29 mouse cellular contexts compared by ENCODE assay signal in the genomic region with DNA sequence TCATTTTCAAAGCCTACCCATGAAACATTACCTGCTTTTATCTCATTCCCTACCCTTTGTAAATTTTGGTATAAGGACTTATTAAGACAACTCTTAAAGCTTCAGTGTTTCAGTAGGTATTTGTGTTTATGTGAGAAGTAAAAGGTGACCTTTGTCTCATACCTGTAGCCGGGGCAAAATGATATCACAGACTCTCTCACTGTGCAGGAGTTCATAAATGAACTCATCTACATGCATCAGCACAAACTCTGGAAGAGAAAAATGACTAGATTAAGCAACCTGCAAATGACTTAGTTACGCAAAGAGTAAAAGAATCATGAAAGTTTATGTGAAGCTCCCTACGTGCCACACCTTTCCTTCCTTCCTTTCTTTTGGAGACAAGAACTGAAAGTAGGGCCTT.
"Had no signal": no experiment of that assay in that cellular context is flagged by ENCODE, and none has a peak within 500 bp of the region (broad histone marks: within the 10 kb centered on the region; RNA-seq: fewer than 3 reads in every experiment).

No protein-coding gene starts in this region.

- H3K27ac ChIP-seq: embryonic facial prominence, embryonic 10.5 days; embryonic facial prominence, embryonic 12.5 days; embryonic facial prominence, embryonic 13.5 days; embryonic facial prominence, embryonic 15.5 days; forebrain, embryonic 10.5 days; forebrain, embryonic 12.5 days; forebrain, embryonic 13.5 days; forebrain, embryonic 15.5 days; gastrocnemius, adult 2 months; heart, adult 2 months had no signal

- ATAC-seq: forebrain, embryonic 13.5 days; forebrain, embryonic 14.5 days; forebrain, embryonic 15.5 days; forebrain, embryonic 16.5 days; forebrain, postnatal 0 days had no signal

- H3K9ac ChIP-seq: embryonic facial prominence, embryonic 12.5 days; embryonic facial prominence, embryonic 13.5 days; embryonic facial prominence, embryonic 15.5 days; forebrain, embryonic 12.5 days; forebrain, embryonic 13.5 days; forebrain, embryonic 15.5 days; forebrain, postnatal 0 days had no signal

- DNase-seq: cerebellum, adult 2 months; cerebellum, adult 8-10 months; cerebellum, adult 9-10 months; cerebellum, adult 9-11 months; cerebellum, postnatal 10 days; cerebellum, postnatal 14 days; cerebellum, postnatal 25 days; cerebellum, postnatal 36 days; embryo, embryonic 11 days; forebrain, postnatal 0 days; gastrocnemius, adult 2 months; gastrocnemius, postnatal 10 days; gastrocnemius, postnatal 14 days; gastrocnemius, postnatal 25 days; gastrocnemius, postnatal 36 days; heart, adult 11 months; heart, adult 18-20 months; heart, adult 2 months had no signal

- H3K9me3 ChIP-seq: embryonic facial prominence, embryonic 10.5 days; embryonic facial prominence, embryonic 12.5 days; embryonic facial prominence, embryonic 13.5 days; embryonic facial prominence, embryonic 15.5 days; forebrain, embryonic 10.5 days; forebrain, embryonic 12.5 days; forebrain, embryonic 13.5 days; forebrain, embryonic 15.5 days had no signal

- H3K4me3 ChIP-seq: embryonic facial prominence, embryonic 10.5 days; embryonic facial prominence, embryonic 12.5 days; embryonic facial prominence, embryonic 13.5 days; embryonic facial prominence, embryonic 15.5 days; erythroblast, embryonic 14.5 days; forebrain, embryonic 10.5 days; forebrain, embryonic 12.5 days; forebrain, embryonic 13.5 days; forebrain, embryonic 15.5 days; gastrocnemius, adult 2 months; heart, adult 2 months had no signal

- H3K27me3 ChIP-seq: embryonic facial prominence, embryonic 12.5 days; embryonic facial prominence, embryonic 13.5 days; embryonic facial prominence, embryonic 15.5 days; forebrain, embryonic 12.5 days; forebrain, embryonic 13.5 days; forebrain, embryonic 15.5 days had no signal

- H3K4me2 ChIP-seq: embryonic facial prominence, embryonic 12.5 days; embryonic facial prominence, embryonic 13.5 days; embryonic facial prominence, embryonic 15.5 days; forebrain, embryonic 12.5 days; forebrain, embryonic 13.5 days; forebrain, embryonic 15.5 days had no signal
